Mouse (Mus musculus): ENCODE data around the gene Msl1. TPM values are rescaled to one million over a fixed set of nuclear protein-coding genes. Genes with fewer than 3 reads are reported as not detected.

Gene Msl1
- polyA plus RNA-seq, 1 experiment from 2014 or later: 25.0 TPM

GRCm38 (mm10) chr11:98787691-98788090 is 7.6 kb upstream of the Msl1 start:
- no peak overlapping the region for H3K4me2 ChIP-seq (ENCODE audit: low read length)
- H3K27me3 ChIP-seq (ENCODE audit: control insufficient read depth, insufficient read depth, low read length): no peaks in the 10 kb centered on the region
- no peaks in the 10 kb centered on the region for H3K9me3 ChIP-seq (ENCODE audit: control insufficient read depth, low read length)
- no peak overlapping the region for H3K27ac ChIP-seq (replicated peaks; ENCODE audit: low read depth, low read length)
- H3K4me1 ChIP-seq (ENCODE audit: control insufficient read depth, insufficient read depth, low read length): peaks cover 34% of the 10 kb centered on the region
- H3K36me3 ChIP-seq (ENCODE audit: control insufficient read depth, insufficient read depth, low read length): no peaks in the 10 kb centered on the region
- H3K9ac ChIP-seq (replicated peaks; ENCODE audit: low read length): no peak overlapping the region
- ATAC-seq (ENCODE audit: low FRiP score, low TSS enrichment) (no peak), DNase-seq (no peak)
- H3K4me3 ChIP-seq (replicated peaks; ENCODE audit: low read depth, low read length): no peak overlapping the region
- 100% methylated on average over 1 of the region's 1 CpGs for WGBS

GRCm38 (mm10) chr11:98788139-98788538 is 7.2 kb upstream of the Msl1 start:
- ATAC-seq (ENCODE audit: low FRiP score, low TSS enrichment) (no peak), DNase-seq (no peak)
- Histone ChIP-seq H3K9me3 (ENCODE audit: control insufficient read depth, low read length) (no peaks in the 10 kb centered on the region), H3K27ac (replicated peaks; ENCODE audit: low read depth, low read length) (no peak overlapping the region; the same call in 1 of the 2 replicates), H3K9ac (replicated peaks; ENCODE audit: low read length) (no peak overlapping the region), H3K4me1 (ENCODE audit: control insufficient read depth, insufficient read depth, low read length) (peaks cover 33% of the 10 kb centered on the region), H3K36me3 (ENCODE audit: control insufficient read depth, insufficient read depth, low read length) (no peaks in the 10 kb centered on the region), H3K4me2 (ENCODE audit: low read length) (peak overlapping the region; percentile 83), H3K4me3 (replicated peaks; ENCODE audit: low read depth, low read length) (no peak overlapping the region), H3K27me3 (ENCODE audit: control insufficient read depth, insufficient read depth, low read length) (no peaks in the 10 kb centered on the region)
- WGBS: 93% methylated on average over 5 of the region's 5 CpGs

GRCm38 (mm10) chr11:98788550-98789218 is 6.6 kb upstream of the Msl1 start:
- Histone ChIP-seq H3K4me2 (ENCODE audit: low read length) (peak overlapping the region; percentile 83), H3K27me3 (ENCODE audit: control insufficient read depth, insufficient read depth, low read length) (no peaks in the 10 kb centered on the region), H3K4me1 (ENCODE audit: control insufficient read depth, insufficient read depth, low read length) (peaks cover 33% of the 10 kb centered on the region), H3K36me3 (ENCODE audit: control insufficient read depth, insufficient read depth, low read length) (no peaks in the 10 kb centered on the region), H3K27ac (replicated peaks; ENCODE audit: low read depth, low read length) (peak overlapping the region; percentile 43; the same call in 1 of the 2 replicates), H3K9me3 (ENCODE audit: control insufficient read depth, low read length) (no peaks in the 10 kb centered on the region), H3K4me3 (replicated peaks; ENCODE audit: low read depth, low read length) (peak overlapping the region; percentile 36), H3K9ac (replicated peaks; ENCODE audit: low read length) (no peak overlapping the region)
- ATAC-seq (ENCODE audit: low FRiP score, low TSS enrichment) (peak; percentile 83; the same call in 1 of the 2 replicates), DNase-seq (peak; percentile 93)
- WGBS: 11% methylated on average over 18 of the region's 18 CpGs

- Histone ChIP-seq H3K4me2 (ENCODE audit: low read length) (peak overlapping the region; percentile 83), H3K27ac (replicated peaks; ENCODE audit: low read depth, low read length) (no peak overlapping the region), H3K4me3 (replicated peaks; ENCODE audit: low read depth, low read length) (peak overlapping the region; percentile 36), H3K9ac (replicated peaks; ENCODE audit: low read length) (peak overlapping the region; percentile 48), H3K27me3 (ENCODE audit: control insufficient read depth, insufficient read depth, low read length) (no peaks in the 10 kb centered on the region), H3K36me3 (ENCODE audit: control insufficient read depth, insufficient read depth, low read length) (no peaks in the 10 kb centered on the region), H3K9me3 (ENCODE audit: control insufficient read depth, low read length) (no peaks in the 10 kb centered on the region), H3K4me1 (ENCODE audit: control insufficient read depth, insufficient read depth, low read length) (peaks cover 35% of the 10 kb centered on the region)
- DNase-seq (peak; percentile 45), ATAC-seq (ENCODE audit: low FRiP score, low TSS enrichment) (peak; percentile 10; the same call in 1 of the 2 replicates)
- 1% methylated on average over 25 of the region's 25 CpGs for WGBS
Observed at GRCm38 (mm10) chr11:98789219-98789807, 6.0 kb upstream of the Msl1 start.

- H3K4me1 ChIP-seq (ENCODE audit: control insufficient read depth, insufficient read depth, low read length): peaks cover 35% of the 10 kb centered on the region
- 34% methylated on average over 5 of the region's 5 CpGs for WGBS
Observed at GRCm38 (mm10) chr11:98789824-98790223, 5.5 kb upstream of the Msl1 start.

GRCm38 (mm10) chr11:98790631-98791205 is 4.6 kb upstream of the Msl1 start:
- Histone ChIP-seq H3K4me3 (replicated peaks; ENCODE audit: low read depth, low read length) (no peak overlapping the region), H3K27ac (replicated peaks; ENCODE audit: low read depth, low read length) (no peak overlapping the region), H3K4me1 (ENCODE audit: control insufficient read depth, insufficient read depth, low read length) (peaks cover 31% of the 10 kb centered on the region), H3K9ac (replicated peaks; ENCODE audit: low read length) (no peak overlapping the region), H3K4me2 (ENCODE audit: low read length) (no peak overlapping the region), H3K27me3 (ENCODE audit: control insufficient read depth, insufficient read depth, low read length) (no peaks in the 10 kb centered on the region), H3K36me3 (ENCODE audit: control insufficient read depth, insufficient read depth, low read length) (no peaks in the 10 kb centered on the region), H3K9me3 (ENCODE audit: control insufficient read depth, low read length) (no peaks in the 10 kb centered on the region)
- DNase-seq: no peak
- ATAC-seq (ENCODE audit: low FRiP score, low TSS enrichment): no peak
- WGBS: 86% methylated on average over 5 of the region's 5 CpGs

More at GRCm38 (mm10) chr11:98789824-98790223, 5.5 kb upstream of the Msl1 start:
- H3K4me3 ChIP-seq (replicated peaks; ENCODE audit: low read depth, low read length): peak overlapping the region; percentile 36; the same call in 1 of the 2 replicates
- peak overlapping the region; percentile 83 for H3K4me2 ChIP-seq (ENCODE audit: low read length)
- no peaks in the 10 kb centered on the region for H3K36me3 ChIP-seq (ENCODE audit: control insufficient read depth, insufficient read depth, low read length)
- H3K9ac ChIP-seq (replicated peaks; ENCODE audit: low read length): peak overlapping the region; percentile 48; the same call in 1 of the 2 replicates
- H3K9me3 ChIP-seq (ENCODE audit: control insufficient read depth, low read length): no peaks in the 10 kb centered on the region
- no peaks in the 10 kb centered on the region for H3K27me3 ChIP-seq (ENCODE audit: control insufficient read depth, insufficient read depth, low read length)
- DNase-seq (no peak), ATAC-seq (ENCODE audit: low FRiP score, low TSS enrichment) (no peak)
- H3K27ac ChIP-seq (replicated peaks; ENCODE audit: low read depth, low read length): no peak overlapping the region

- Histone ChIP-seq H3K9me3 (ENCODE audit: control insufficient read depth, low read length) (no peaks in the 10 kb centered on the region), H3K27me3 (ENCODE audit: control insufficient read depth, insufficient read depth, low read length) (no peaks in the 10 kb centered on the region), H3K4me1 (ENCODE audit: control insufficient read depth, insufficient read depth, low read length) (peaks cover 24% of the 10 kb centered on the region), H3K4me3 (replicated peaks; ENCODE audit: low read depth, low read length) (no peak overlapping the region), H3K9ac (replicated peaks; ENCODE audit: low read length) (no peak overlapping the region), H3K27ac (replicated peaks; ENCODE audit: low read depth, low read length) (no peak overlapping the region), H3K36me3 (ENCODE audit: control insufficient read depth, insufficient read depth, low read length) (no peaks in the 10 kb centered on the region), H3K4me2 (ENCODE audit: low read length) (no peak overlapping the region)
- WGBS: 72% methylated on average over 1 of the region's 1 CpGs
- DNase-seq: no peak
- no peak for ATAC-seq (ENCODE audit: low FRiP score, low TSS enrichment)
Observed at GRCm38 (mm10) chr11:98791448-98791847, 3.9 kb upstream of the Msl1 start.

GRCm38 (mm10) chr11:98792081-98792480 is 3.2 kb upstream of the Msl1 start:
- no peak for DNase-seq
- Histone ChIP-seq H3K27ac (replicated peaks; ENCODE audit: low read depth, low read length) (no peak overlapping the region), H3K4me1 (ENCODE audit: control insufficient read depth, insufficient read depth, low read length) (peaks cover 17% of the 10 kb centered on the region), H3K36me3 (ENCODE audit: control insufficient read depth, insufficient read depth, low read length) (no peaks in the 10 kb centered on the region), H3K27me3 (ENCODE audit: control insufficient read depth, insufficient read depth, low read length) (no peaks in the 10 kb centered on the region), H3K4me2 (ENCODE audit: low read length) (no peak overlapping the region), H3K4me3 (replicated peaks; ENCODE audit: low read depth, low read length) (no peak overlapping the region), H3K9ac (replicated peaks; ENCODE audit: low read length) (no peak overlapping the region; the same call in 1 of the 2 replicates), H3K9me3 (ENCODE audit: control insufficient read depth, low read length) (no peaks in the 10 kb centered on the region)
- WGBS: 6% methylated on average over 4 of the region's 4 CpGs
- ATAC-seq (ENCODE audit: low FRiP score, low TSS enrichment): no peak

Data from midbrain, embryonic 14.5 days (tissue).